Mouse (Mus musculus) neural tube, embryonic 11.5 days (tissue): ENCODE measurements at regions not wholly inside any gene's neighbourhood (a gene's known extent, or its start where the extent isn't known, plus 50 kb on each side); places are given as distances from the start of the nearest gene placed in this dataset.

Experiments
- ATAC-seq: fragments of 200-750 bp; cut with Nextera tagmentation; 2 replicates; pipeline ENCODE4 v1.8.0; 2017; ENCODE audit warnings: moderate number of reproducible peaks, mild to moderate bottlenecking, moderate TSS enrichment, moderate library complexity; ENCODE audit not compliant: insufficient read depth, low FRiP score, low TSS enrichment
- DNase-seq: peaks from one replicate; pipeline ENCODE4 v3.0.0-alpha.2; 2015; ENCODE audit warnings: low spot score
- H3K27ac ChIP-seq: fragments of 300-500 bp; sonication (generic); 2 replicates; pipeline ENCODE4 v1.5.1; 2014; ENCODE audit warnings: low read depth, mild to moderate bottlenecking, low read length
- H3K27me3 ChIP-seq: fragments of 300-500 bp; sonication (generic); 2 replicates; pipeline ENCODE4 v1.6.1; 2014; ENCODE audit warnings: mild to moderate bottlenecking, low read length, mixed read lengths; ENCODE audit not compliant: control insufficient read depth, insufficient read depth
- H3K36me3 ChIP-seq: fragments of 300-500 bp; sonication (generic); 2 replicates; pipeline ENCODE4 v1.6.1; 2014; ENCODE audit warnings: mild to moderate bottlenecking, low read length, moderate library complexity, mixed read lengths; ENCODE audit not compliant: control insufficient read depth, insufficient read depth
- H3K4me1 ChIP-seq: fragments of 300-500 bp; sonication (generic); 2 replicates; pipeline ENCODE4 v1.6.1; 2014; ENCODE audit warnings: low read length, mixed read lengths; ENCODE audit not compliant: control insufficient read depth, insufficient read depth
- H3K4me2 ChIP-seq: fragments of 300-500 bp; sonication (generic); 2 replicates; pipeline ENCODE4 v1.6.1; 2014; ENCODE audit warnings: low read depth, mild to moderate bottlenecking, moderate library complexity
- H3K4me3 ChIP-seq: fragments of 300-500 bp; sonication (generic); 2 replicates; pipeline ENCODE4 v1.5.1; 2014; ENCODE audit warnings: low read depth, low read length
- H3K9ac ChIP-seq: fragments of 300-500 bp; sonication (generic); 2 replicates; pipeline ENCODE4 v1.6.1; 2014; ENCODE audit warnings: mild to moderate bottlenecking, low read length
- H3K9me3 ChIP-seq: fragments of 300-500 bp; sonication (generic); 2 replicates; pipeline ENCODE4 v1.6.1; 2016; ENCODE audit warnings: low read length; ENCODE audit not compliant: control insufficient read depth
- WGBS: fragments of 180-500 bp; shearing (Covaris S2); extraction: QIAGEN DNeasy Blood & Tissue Kit; methylation state at CpG from one replicate; pipeline ENCODE4 v1.1.7; 2014; 5-methylcytosine and 5-hydroxymethylcytosine counted together

DNA sequence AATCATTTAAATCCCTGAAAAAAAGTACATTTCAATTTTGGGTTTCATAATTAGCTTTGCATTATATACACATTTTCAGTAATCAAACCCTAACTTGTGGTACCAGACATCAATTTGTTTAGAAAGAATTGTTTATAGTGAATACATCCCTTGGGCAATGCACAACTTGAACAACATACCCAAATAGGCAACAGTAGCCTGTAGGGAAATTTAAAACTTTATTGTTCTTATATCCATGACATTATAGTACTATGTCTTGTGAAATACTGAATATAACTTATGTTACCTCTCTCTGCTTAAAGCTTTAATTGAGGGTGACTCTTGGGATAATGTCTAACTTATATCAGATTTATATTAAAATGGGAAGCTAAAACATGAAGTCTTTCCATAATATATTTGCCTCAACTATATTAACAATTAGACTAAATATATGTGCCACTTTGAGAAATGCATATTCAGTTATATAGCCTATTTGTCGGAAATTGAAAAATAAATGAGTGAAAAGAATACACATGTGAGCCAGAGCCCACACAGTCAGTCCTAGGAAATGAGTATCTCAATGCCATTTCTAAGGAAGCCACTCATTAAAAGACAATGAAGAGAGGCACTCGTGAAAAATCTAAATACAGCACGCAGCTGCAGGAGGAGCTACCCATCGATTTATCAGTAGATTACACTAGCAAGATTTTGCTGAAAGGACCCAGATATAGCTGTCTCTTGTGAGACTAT lies 458.1 kb upstream of the Slitrk6 start:
- no peak overlapping the region for H3K9ac ChIP-seq
- 92% methylated on average over 4 of the region's 4 CpGs for WGBS

GRCm38 (mm10) chr14:111226926-111227325 lies 448.0 kb upstream of the Slitrk5 start:
- H3K27me3 ChIP-seq: no peaks in the 10 kb centered on the region
- no peak overlapping the region for H3K4me3 ChIP-seq
- no peak overlapping the region for H3K27ac ChIP-seq
- no peak overlapping the region for H3K4me2 ChIP-seq
- ATAC-seq (no peak), DNase-seq (no peak)
- no peaks in the 10 kb centered on the region for H3K36me3 ChIP-seq
- no peaks in the 10 kb centered on the region for H3K9me3 ChIP-seq
- 88% methylated on average over 6 of the region's 6 CpGs for WGBS
- no peaks in the 10 kb centered on the region for H3K4me1 ChIP-seq
- no peak overlapping the region for H3K9ac ChIP-seq

More for the DNA sequence above, 458.1 kb upstream of the Slitrk6 start:
- Histone ChIP-seq H3K4me3 (no peak overlapping the region), H3K9me3 (no peaks in the 10 kb centered on the region), H3K27me3 (no peaks in the 10 kb centered on the region), H3K4me2 (no peak overlapping the region), H3K4me1 (no peaks in the 10 kb centered on the region), H3K36me3 (no peaks in the 10 kb centered on the region), H3K27ac (no peak overlapping the region)
- ATAC-seq (no peak), DNase-seq (no peak)

GRCm38 (mm10) chr14:111239121-111239520 lies 435.8 kb upstream of the Slitrk5 start:
- ATAC-seq (0 out of 2 replicates have a peak, but pooled peaks have one; percentile 45), DNase-seq (no peak)
- no peaks in the 10 kb centered on the region for H3K4me1 ChIP-seq
- H3K4me3 ChIP-seq: no peak overlapping the region
- H3K4me2 ChIP-seq: no peak overlapping the region
- 55% methylated on average over 2 of the region's 2 CpGs for WGBS
- H3K27ac ChIP-seq: no peak overlapping the region
- H3K9ac ChIP-seq: no peak overlapping the region
- no peaks in the 10 kb centered on the region for H3K27me3 ChIP-seq
- no peaks in the 10 kb centered on the region for H3K36me3 ChIP-seq
- no peaks in the 10 kb centered on the region for H3K9me3 ChIP-seq

DNA sequence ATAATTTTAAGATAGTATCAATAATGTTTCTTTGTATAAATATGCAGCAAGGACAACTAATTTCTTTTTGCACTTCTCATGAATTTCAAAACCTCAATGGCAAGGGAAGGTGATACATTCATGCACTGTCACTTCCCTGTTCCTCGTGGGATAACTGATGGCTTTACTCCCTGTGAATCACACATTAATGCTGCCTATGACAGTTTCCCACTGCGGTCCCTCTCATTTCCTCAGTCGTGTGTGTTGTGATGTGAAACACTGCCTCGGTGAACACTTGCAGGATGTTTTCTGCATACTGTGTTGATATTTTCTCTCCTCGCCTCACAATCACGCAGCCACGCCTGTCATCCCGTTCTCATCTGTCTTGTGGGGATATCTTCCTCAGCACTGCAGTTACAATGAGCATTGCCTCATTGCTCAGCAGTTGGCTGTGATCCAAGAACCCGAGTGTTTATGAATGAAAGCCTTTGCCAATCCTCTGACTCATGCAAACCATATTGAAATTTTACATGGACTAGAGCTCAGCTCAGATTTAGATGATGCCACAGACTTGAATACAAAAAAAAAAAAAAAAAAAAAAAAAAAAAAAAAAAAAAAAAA lies 425.4 kb upstream of the Slitrk5 start:
- ATAC-seq: no peak
- H3K4me2 ChIP-seq: no peak overlapping the region

DNA sequence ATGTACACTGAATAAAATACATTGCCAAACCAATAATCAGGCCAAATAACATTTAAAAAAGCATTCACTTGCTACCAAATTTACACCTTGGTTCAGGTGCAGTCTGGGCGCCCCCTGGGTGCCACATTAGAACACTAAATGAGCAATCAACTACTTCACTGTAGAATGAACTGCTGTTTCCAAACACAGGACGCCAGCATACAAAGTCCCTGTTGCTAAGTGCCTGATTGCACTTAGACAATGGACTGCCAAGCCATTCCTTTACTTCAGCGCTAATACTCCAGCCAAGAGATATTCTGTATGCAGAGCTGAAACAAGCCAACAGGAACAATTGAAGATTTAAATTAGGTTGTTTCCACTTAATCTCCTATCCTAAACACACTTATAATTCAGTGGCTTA lies 421.7 kb upstream of the Slitrk5 start:
- 33% methylated on average over 3 of the region's 3 CpGs for WGBS
- Histone ChIP-seq H3K4me3 (no peak overlapping the region), H3K9me3 (no peaks in the 10 kb centered on the region), H3K9ac (no peak overlapping the region), H3K27ac (no peak overlapping the region), H3K36me3 (no peaks in the 10 kb centered on the region), H3K27me3 (no peaks in the 10 kb centered on the region), H3K4me2 (no peak overlapping the region), H3K4me1 (no peaks in the 10 kb centered on the region)
- ATAC-seq (no peak), DNase-seq (no peak)

More for the DNA sequence above, 425.4 kb upstream of the Slitrk5 start:
- Histone ChIP-seq H3K27ac (no peak overlapping the region), H3K4me1 (no peaks in the 10 kb centered on the region), H3K9me3 (no peaks in the 10 kb centered on the region), H3K36me3 (no peaks in the 10 kb centered on the region), H3K4me3 (no peak overlapping the region), H3K9ac (no peak overlapping the region), H3K27me3 (no peaks in the 10 kb centered on the region)
- peak; percentile 21 for DNase-seq
- 82% methylated on average over 9 of the region's 9 CpGs for WGBS

GRCm38 (mm10) chr14:111261696-111262095 lies 413.2 kb upstream of the Slitrk5 start:
- DNase-seq: no peak
- ATAC-seq: no peak
- Histone ChIP-seq H3K27ac (no peak overlapping the region), H3K4me2 (no peak overlapping the region), H3K9ac (no peak overlapping the region), H3K4me1 (no peaks in the 10 kb centered on the region), H3K36me3 (no peaks in the 10 kb centered on the region), H3K9me3 (no peaks in the 10 kb centered on the region), H3K27me3 (no peaks in the 10 kb centered on the region), H3K4me3 (no peak overlapping the region)

DNA sequence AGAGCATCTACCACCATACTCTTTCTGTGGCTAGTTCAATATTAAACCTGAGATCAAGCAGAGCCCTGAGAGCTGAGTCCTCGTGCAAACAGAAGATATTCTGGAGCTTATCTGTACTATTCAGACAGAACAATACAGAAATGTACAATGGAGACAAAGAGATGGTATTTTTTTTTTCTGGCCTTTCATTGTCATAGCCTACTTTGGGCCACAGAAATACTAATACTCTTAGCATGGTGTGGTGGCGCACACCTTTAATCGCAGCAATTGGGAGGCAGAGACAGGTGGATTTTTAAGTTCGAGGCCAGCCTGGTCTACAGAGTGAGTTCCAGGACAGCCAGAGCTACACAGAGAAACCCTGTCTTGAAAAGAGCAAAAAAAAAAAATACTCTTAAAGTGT lies 404.7 kb upstream of the Slitrk5 start:
- Histone ChIP-seq H3K27me3 (no peaks in the 10 kb centered on the region), H3K9me3 (no peaks in the 10 kb centered on the region), H3K4me2 (no peak overlapping the region), H3K27ac (no peak overlapping the region), H3K4me1 (no peaks in the 10 kb centered on the region), H3K4me3 (no peak overlapping the region), H3K9ac (no peak overlapping the region), H3K36me3 (no peaks in the 10 kb centered on the region)
- ATAC-seq (no peak), DNase-seq (no peak)
- 86% methylated on average over 4 of the region's 4 CpGs for WGBS

DNA sequence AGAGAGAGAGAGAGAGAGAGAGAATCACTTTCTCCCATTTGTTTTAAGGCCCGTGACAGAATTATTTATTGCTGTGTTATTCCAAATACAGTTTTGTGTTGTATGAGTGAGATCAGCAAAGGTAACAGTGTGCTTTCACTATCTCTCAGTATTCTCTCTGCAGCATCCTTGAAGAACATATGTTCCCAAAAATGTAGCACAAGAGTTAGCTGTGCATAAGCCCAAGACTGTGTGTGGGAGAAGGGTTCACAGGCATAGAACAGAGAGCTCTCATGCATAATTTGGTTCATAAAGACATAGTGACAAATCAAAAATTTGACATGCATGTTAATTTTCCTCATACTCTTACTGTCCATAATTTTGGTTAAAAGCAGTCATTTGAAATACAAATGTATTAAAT lies 393.5 kb upstream of the Slitrk5 start:
- Histone ChIP-seq H3K4me2 (no peak overlapping the region), H3K36me3 (no peaks in the 10 kb centered on the region), H3K27ac (no peak overlapping the region), H3K4me3 (no peak overlapping the region), H3K9ac (no peak overlapping the region), H3K4me1 (no peaks in the 10 kb centered on the region), H3K9me3 (no peaks in the 10 kb centered on the region), H3K27me3 (no peaks in the 10 kb centered on the region)
- WGBS: 90% methylated on average over 1 of the region's 1 CpGs
- DNase-seq: no peak
- no peak for ATAC-seq
